15 mouse cellular contexts compared by ENCODE assay signal in the genomic region with DNA sequence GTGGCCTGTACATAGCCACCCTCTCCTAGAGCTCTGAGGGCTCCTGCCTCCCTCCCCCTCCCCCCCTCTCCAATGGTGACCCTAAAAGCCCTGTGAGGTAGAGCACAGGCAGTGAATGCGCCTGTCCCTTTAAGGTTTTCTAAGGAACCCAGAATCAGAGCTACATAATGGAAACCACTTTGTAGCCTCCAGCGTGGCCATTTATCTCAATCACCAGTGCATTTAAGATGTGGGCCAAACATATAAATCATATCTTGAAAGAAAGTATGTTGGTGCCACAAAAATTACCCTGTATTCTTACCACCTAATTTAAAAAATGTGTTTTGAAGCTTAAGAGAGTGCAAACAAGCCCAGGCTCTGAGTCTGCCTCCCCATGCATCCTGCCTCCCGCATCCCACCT.
DNase-seq lines count a peak whose midpoint lies in the region; ATAC-seq and TF ChIP-seq lines count a peak whose summit lies in the region.
"Had no signal": no experiment of that assay in that cellular context is flagged by ENCODE, and none has a peak within 500 bp of the region (broad histone marks: within the 10 kb centered on the region; RNA-seq: fewer than 3 reads in every experiment).

No protein-coding gene starts in this region.

- no peaks in the 10 kb centered on the region for H3K9me3 ChIP-seq in forebrain, embryonic 14.5 days (replicated peaks; ENCODE audit: control insufficient read depth, low read length)
- no peaks in the 10 kb centered on the region for H3K9me3 ChIP-seq in hindbrain, embryonic 16.5 days (ENCODE audit: control insufficient read depth, low read length)
- no peaks in the 10 kb centered on the region for H3K9me3 ChIP-seq in midbrain, embryonic 15.5 days
- H3K9me3 ChIP-seq in lung, postnatal 0 days (ENCODE audit: low read length), result no peaks in the 10 kb centered on the region
- H3K9me3 ChIP-seq: embryonic facial prominence, embryonic 13.5 days had no signal

- H3K36me3 ChIP-seq in forebrain, embryonic 14.5 days (ENCODE audit: control insufficient read depth, insufficient read depth, low read length), result no peaks in the 10 kb centered on the region
- no peaks in the 10 kb centered on the region for H3K36me3 ChIP-seq in hindbrain, embryonic 16.5 days (ENCODE audit: control insufficient read depth, insufficient read depth, low read length)
- no peaks in the 10 kb centered on the region for H3K36me3 ChIP-seq in midbrain, embryonic 15.5 days (replicated peaks)
- H3K36me3 ChIP-seq in lung, postnatal 0 days (ENCODE audit: insufficient read depth, low read length), result no peaks in the 10 kb centered on the region

- no peak for TF ChIP-seq EP300 in lung, postnatal 0 days (IDR thresholded peaks at IDR 0.05)

- H3K27ac ChIP-seq in forebrain, embryonic 14.5 days (ENCODE audit: low read depth, low read length), result no peak overlapping the region
- peak overlapping the region; percentile 30; the same call in 1 of the 2 replicates for H3K27ac ChIP-seq in hindbrain, embryonic 16.5 days (ENCODE audit: low read depth, low read length)
- peak overlapping the region; percentile 3; the same call in 1 of the 2 replicates for H3K27ac ChIP-seq in midbrain, embryonic 15.5 days
- H3K27ac ChIP-seq in lung, postnatal 0 days (ENCODE audit: low read length), result no peak overlapping the region

- ATAC-seq in forebrain, embryonic 14.5 days, result no peak
- peak; percentile 29; the same call in 1 of the 2 replicates for ATAC-seq in hindbrain, embryonic 16.5 days
- ATAC-seq in midbrain, embryonic 15.5 days (replicated peaks), result no peak
- no peak for ATAC-seq in lung, postnatal 0 days

- no peak for TF ChIP-seq CTCF in lung, postnatal 0 days (IDR thresholded peaks at IDR 0.05)

- peak overlapping the region; percentile 17; the same call in 1 of the 2 replicates for H3K9ac ChIP-seq in forebrain, embryonic 14.5 days (ENCODE audit: low read length)
- peak overlapping the region; percentile 28; the same call in 1 of the 2 replicates for H3K9ac ChIP-seq in hindbrain, embryonic 16.5 days (ENCODE audit: low read depth, low read length)
- H3K9ac ChIP-seq in midbrain, embryonic 15.5 days, result no peak overlapping the region
- H3K9ac ChIP-seq in lung, postnatal 0 days (replicated peaks; ENCODE audit: low read depth), result no peak overlapping the region
- H3K9ac ChIP-seq: embryonic facial prominence, embryonic 13.5 days had no signal

- 20% methylated on average over 3 of the region's 3 CpGs for WGBS in forebrain, embryonic 14.5 days
- WGBS in hindbrain, embryonic 16.5 days, result 25% methylated on average over 3 of the region's 3 CpGs
- WGBS in midbrain, embryonic 15.5 days, result 32% methylated on average over 3 of the region's 3 CpGs
- WGBS in lung, postnatal 0 days, result 68% methylated on average over 3 of the region's 3 CpGs

- H3K4me2 ChIP-seq in forebrain, embryonic 14.5 days (ENCODE audit: low read length), result no peak overlapping the region
- 0 out of 2 replicates have a peak overlapping the region, but pooled peaks have one; percentile 0 for H3K4me2 ChIP-seq in hindbrain, embryonic 16.5 days (ENCODE audit: low read length)
- no peak overlapping the region for H3K4me2 ChIP-seq in midbrain, embryonic 15.5 days
- no peak overlapping the region for H3K4me2 ChIP-seq in lung, postnatal 0 days (replicated peaks; ENCODE audit: low read depth, low read length)
- H3K4me2 ChIP-seq: embryonic facial prominence, embryonic 13.5 days had no signal

- no peak overlapping the region for H3K4me3 ChIP-seq in forebrain, embryonic 14.5 days (ENCODE audit: low read depth, low read length)
- H3K4me3 ChIP-seq in hindbrain, embryonic 16.5 days (ENCODE audit: low read length), result no peak overlapping the region
- no peak overlapping the region for H3K4me3 ChIP-seq in midbrain, embryonic 15.5 days
- no peak overlapping the region for H3K4me3 ChIP-seq in lung, postnatal 0 days (ENCODE audit: low read depth, low read length)
- H3K4me3 ChIP-seq: embryonic facial prominence, embryonic 13.5 days had no signal

- no peaks in the 10 kb centered on the region for H3K27me3 ChIP-seq in forebrain, embryonic 14.5 days (replicated peaks; ENCODE audit: control insufficient read depth, insufficient read depth, low read length)
- no peaks in the 10 kb centered on the region for H3K27me3 ChIP-seq in hindbrain, embryonic 16.5 days (replicated peaks; ENCODE audit: control insufficient read depth, insufficient read depth, low read length)
- no peaks in the 10 kb centered on the region for H3K27me3 ChIP-seq in midbrain, embryonic 15.5 days (replicated peaks)
- no peaks in the 10 kb centered on the region for H3K27me3 ChIP-seq in lung, postnatal 0 days (replicated peaks; ENCODE audit: insufficient read depth, low read length)
- H3K27me3 ChIP-seq: embryonic facial prominence, embryonic 13.5 days had no signal

- peak; percentile 35 for DNase-seq in embryo, embryonic 11 days
- no peak for DNase-seq in embryo, embryonic 10 days (ENCODE audit: low spot score)
- no peak for DNase-seq in forebrain, embryonic 14.5 days (ENCODE audit: low spot score)
- DNase-seq in kidney, adult 18-20 months, result no peak
- DNase-seq in lung, postnatal 0 days (ENCODE audit: low spot score), result no peak
- DNase-seq in heart, adult 8-10 months (ENCODE audit: low spot score), result no peak
- DNase-seq: adrenal gland, postnatal 10 days; cerebellum, adult 9-11 months; heart, adult 11 months; kidney, adult 2 months; lung, postnatal 10 days; right cerebral cortex, postnatal 14 days had no signal

- 0 out of 2 replicates have a peak, but pooled peaks cover 2% of the 10 kb centered on the region for H3K4me1 ChIP-seq in forebrain, embryonic 14.5 days (ENCODE audit: control insufficient read depth, insufficient read depth, low read length)
- peaks cover 14% of the 10 kb centered on the region for H3K4me1 ChIP-seq in hindbrain, embryonic 16.5 days (ENCODE audit: control insufficient read depth, insufficient read depth, low read depth, low read length)
- H3K4me1 ChIP-seq in midbrain, embryonic 15.5 days, result peaks cover 34% of the 10 kb centered on the region
- peaks cover 7% of the 10 kb centered on the region; the same call in 1 of the 2 replicates for H3K4me1 ChIP-seq in lung, postnatal 0 days (ENCODE audit: insufficient read depth, low read depth, low read length)

Comparison
In these comparisons a context has a peak if more than half of its experiments do, and no peak if none do; other contexts are left out.
1. H3K27ac ChIP-seq: peak in hindbrain, embryonic 16.5 days (single experiment) and midbrain, embryonic 15.5 days (single experiment); none in forebrain, embryonic 14.5 days (single experiment) and lung, postnatal 0 days (single experiment).
2. H3K9ac ChIP-seq: peak in forebrain, embryonic 14.5 days (single experiment) and hindbrain, embryonic 16.5 days (single experiment); none in midbrain, embryonic 15.5 days (single experiment) and lung, postnatal 0 days (single experiment).